ENCODE assay signal across 8 mouse cellular contexts in the genomic region with DNA sequence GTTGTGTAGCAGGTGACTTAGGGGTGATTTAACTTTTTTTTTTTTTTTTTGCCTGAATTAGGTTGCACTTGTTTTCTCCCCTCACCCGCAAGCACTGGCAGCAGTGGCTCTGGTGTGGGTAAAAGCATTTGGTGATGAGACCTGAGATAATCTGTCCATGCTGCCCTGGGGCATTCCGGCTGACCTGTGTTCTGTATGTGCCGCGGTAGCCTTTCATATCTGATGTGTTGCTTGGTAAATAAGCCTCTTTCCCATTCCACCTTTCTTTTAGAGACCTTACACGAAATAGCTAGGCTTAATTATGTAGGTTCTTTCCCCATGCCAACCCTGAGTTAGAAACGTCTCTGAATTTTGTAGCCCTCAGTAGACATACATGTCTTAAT. TPM values are rescaled to one million over a fixed set of nuclear protein-coding genes. Genes with fewer than 3 reads are reported as not detected.
A peak's percentile ranks its signal among the peaks of the same experiment; 100 is the strongest.
DNase-seq lines count a peak whose midpoint lies in the region; ATAC-seq and TF ChIP-seq lines count a peak whose summit lies in the region.

No protein-coding gene starts in this region.

- H3K4me2 ChIP-seq in kidney, embryonic 16.5 days (replicated peaks; ENCODE audit: low read depth, low read length): peak overlapping the region; percentile 61
- peak overlapping the region; percentile 72 for H3K4me2 ChIP-seq in hindbrain, embryonic 15.5 days
- H3K4me2 ChIP-seq in midbrain, embryonic 16.5 days (ENCODE audit: low read length): peak overlapping the region; percentile 60

- TF ChIP-seq POLR2A in thymus, adult 2 months (IDR thresholded peaks at IDR 0.05; ENCODE audit: control insufficient read depth, extremely low read depth, insufficient read depth, low read length, poor library complexity): no peak

- H3K4me1 ChIP-seq in kidney, embryonic 16.5 days (ENCODE audit: insufficient read depth, low read length): peaks cover 16% of the 10 kb centered on the region
- peaks cover 20% of the 10 kb centered on the region for H3K4me1 ChIP-seq in hindbrain, embryonic 15.5 days (replicated peaks)
- peaks cover 20% of the 10 kb centered on the region for H3K4me1 ChIP-seq in midbrain, embryonic 16.5 days (ENCODE audit: control insufficient read depth, insufficient read depth, low read length)
- peaks cover 8% of the 10 kb centered on the region for H3K4me1 ChIP-seq in thymus, adult 2 months (replicated peaks; ENCODE audit: control insufficient read depth, insufficient read depth, low read length)

- H3K27ac ChIP-seq in kidney, embryonic 16.5 days (ENCODE audit: low read length): no peak overlapping the region
- H3K27ac ChIP-seq in hindbrain, embryonic 15.5 days (replicated peaks): no peak overlapping the region
- H3K27ac ChIP-seq in midbrain, embryonic 16.5 days (ENCODE audit: low read length): no peak overlapping the region
- H3K27ac ChIP-seq in thymus, adult 2 months (ENCODE audit: control insufficient read depth, insufficient read depth, low read length): no peak overlapping the region

- H3K27me3 ChIP-seq in kidney, embryonic 16.5 days (ENCODE audit: insufficient read depth, low read length): no peaks in the 10 kb centered on the region
- no peaks in the 10 kb centered on the region for H3K27me3 ChIP-seq in hindbrain, embryonic 15.5 days
- H3K27me3 ChIP-seq in midbrain, embryonic 16.5 days (ENCODE audit: control insufficient read depth, insufficient read depth, low read depth, low read length): no peaks in the 10 kb centered on the region
- no peaks in the 10 kb centered on the region for H3K27me3 ChIP-seq in thymus, adult 2 months (ENCODE audit: control insufficient read depth, insufficient read depth, low read length)

- peak overlapping the region; percentile 97 for H3K4me3 ChIP-seq in kidney, embryonic 16.5 days (ENCODE audit: low read length)
- H3K4me3 ChIP-seq in hindbrain, embryonic 15.5 days: peak overlapping the region; percentile 91
- H3K4me3 ChIP-seq in midbrain, embryonic 16.5 days (ENCODE audit: low read depth, low read length): peak overlapping the region; percentile 99
- H3K4me3 ChIP-seq in thymus, adult 2 months (ENCODE audit: control insufficient read depth, insufficient read depth, low read length): no peak overlapping the region

- no peaks in the 10 kb centered on the region for H3K36me3 ChIP-seq in kidney, embryonic 16.5 days (ENCODE audit: insufficient read depth, low read length)
- no peaks in the 10 kb centered on the region for H3K36me3 ChIP-seq in hindbrain, embryonic 15.5 days
- H3K36me3 ChIP-seq in midbrain, embryonic 16.5 days (ENCODE audit: control insufficient read depth, insufficient read depth, low read length): no peaks in the 10 kb centered on the region
- no peaks in the 10 kb centered on the region for H3K36me3 ChIP-seq in thymus, adult 2 months (ENCODE audit: control insufficient read depth, insufficient read depth, low read length)

- 16% methylated on average over 6 of the region's 6 CpGs for WGBS in kidney, embryonic 16.5 days
- 22% methylated on average over 6 of the region's 6 CpGs for WGBS in hindbrain, embryonic 15.5 days
- 8% methylated on average over 6 of the region's 6 CpGs for WGBS in midbrain, embryonic 16.5 days
- 67% methylated on average over 6 of the region's 6 CpGs for WGBS in thymus, adult 2 months

- no peak for TF ChIP-seq CTCF in thymus, adult 2 months (IDR thresholded peaks at IDR 0.05; ENCODE audit: borderline replicate concordance, control insufficient read depth, extremely low read depth, insufficient read depth, low read length, poor library complexity)

- no peaks in the 10 kb centered on the region for H3K9me3 ChIP-seq in kidney, embryonic 16.5 days (ENCODE audit: low read length)
- no peaks in the 10 kb centered on the region for H3K9me3 ChIP-seq in hindbrain, embryonic 15.5 days
- H3K9me3 ChIP-seq in midbrain, embryonic 16.5 days (replicated peaks; ENCODE audit: control insufficient read depth, low read length, poor library complexity, severe bottlenecking): no peaks in the 10 kb centered on the region

- DNase-seq in kidney, adult 9 months: no peak
- peak; percentile 2 for DNase-seq in c-Kit-negative CD71-positive TER-119-positive erythroid progenitor cells, embryonic 14.5 days (ENCODE audit: low read depth, low spot score)
- no peak for DNase-seq in thymus, adult 2 months
- DNase-seq in adrenal gland, postnatal 36 days: no peak
- DNase-seq in spleen, adult 12 weeks (ENCODE audit: low spot score): no peak

- no peak for ATAC-seq in kidney, embryonic 16.5 days (ENCODE audit: low FRiP score, low TSS enrichment)
- no peak for ATAC-seq in hindbrain, embryonic 15.5 days (ENCODE audit: low FRiP score, low read depth)
- ATAC-seq in midbrain, embryonic 16.5 days: no peak

- H3K9ac ChIP-seq in kidney, embryonic 16.5 days (replicated peaks; ENCODE audit: low read length): peak overlapping the region; percentile 95
- peak overlapping the region; percentile 94 for H3K9ac ChIP-seq in hindbrain, embryonic 15.5 days
- H3K9ac ChIP-seq in midbrain, embryonic 16.5 days (ENCODE audit: low read depth, low read length): peak overlapping the region; percentile 97

RNA-seq across cellular contexts. Expression of a gene that starts 2.1 kb away (rescaled TPM):
- 52.1 and 63.1 TPM in 2 replicates for polyA plus RNA-seq in kidney, embryonic 16.5 days (2015; fragmentation: Nextera tagmentation; extraction: Ambion mirVana)
- polyA plus RNA-seq in hindbrain, embryonic 15.5 days (2015; fragmentation: Nextera tagmentation; extraction: Ambion mirVana): 56.9 and 67.9 TPM in 2 replicates
- polyA plus RNA-seq in midbrain, embryonic 16.5 days (2015; fragmentation: Nextera tagmentation; extraction: Ambion mirVana): 62.5 and 67.0 TPM in 2 replicates
- 6.7 and 9.3 TPM in 2 replicates for polyA plus RNA-seq in thymus, adult 2 months (2012; rRNA removed)
- 10 to 100 TPM; 58.5 to 63.3 TPM for total RNA-seq in adrenal gland, postnatal 36 days (2021)
